Mouse (Mus musculus) spleen, postnatal 4 days (tissue): ENCODE results near the gene Shisa6.

Experiments used
- DNase-seq, 2 experiments: peaks; one replicate each; pipeline ENCODE4 v3.0.0; 2022; ENCODE audit warnings: low spot score in 2 of 2

Gene Shisa6

DNA sequence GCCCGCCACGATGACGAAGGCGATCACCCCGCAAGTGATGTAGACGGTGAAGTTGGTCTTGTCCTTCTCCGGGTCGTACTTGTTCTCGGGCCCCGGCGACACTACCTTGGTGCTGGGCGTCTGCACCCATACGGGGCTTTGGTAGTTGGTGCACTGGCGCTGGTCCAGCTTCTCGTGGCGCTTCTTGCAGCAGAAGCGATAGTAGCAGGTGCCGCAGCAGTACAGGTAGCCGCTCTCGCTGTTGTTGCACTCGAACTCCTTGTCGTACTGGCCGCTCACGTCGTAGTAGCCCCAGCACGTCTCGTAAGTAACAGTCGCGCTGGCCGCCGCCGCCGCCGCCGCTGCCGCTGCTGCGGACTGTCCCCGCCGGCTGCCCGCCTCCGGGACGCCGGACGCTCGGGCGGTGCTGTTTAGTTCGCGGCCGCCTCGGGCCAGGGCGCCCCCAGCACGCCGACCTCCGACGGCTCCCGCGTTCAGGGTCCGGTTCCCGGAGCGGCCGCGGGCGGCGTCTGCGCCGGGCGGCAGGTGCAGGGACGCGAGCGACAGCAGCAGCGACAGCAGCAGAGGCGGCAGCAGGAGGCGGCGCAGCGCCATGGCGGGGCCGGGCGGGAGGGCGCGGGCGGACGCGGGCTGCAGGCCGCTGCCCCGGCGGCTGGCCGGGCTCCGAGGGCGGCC lies at the start of gene Shisa6:
Gene Shisa6, minus strand, starts transcription at position 594 of the 675 bp plus-strand sequence.
- no peak for DNase-seq

GRCm38 (mm10) chr11:66573888-66574287 lies 48.1 kb upstream of the Shisa6 start:
- DNase-seq = no peak

GRCm38 (mm10) chr11:66569045-66569444 lies 43.3 kb upstream of the Shisa6 start:
- no peak for DNase-seq

GRCm38 (mm10) chr11:66568386-66568791 lies 42.6 kb upstream of the Shisa6 start:
- DNase-seq = no peak

DNA sequence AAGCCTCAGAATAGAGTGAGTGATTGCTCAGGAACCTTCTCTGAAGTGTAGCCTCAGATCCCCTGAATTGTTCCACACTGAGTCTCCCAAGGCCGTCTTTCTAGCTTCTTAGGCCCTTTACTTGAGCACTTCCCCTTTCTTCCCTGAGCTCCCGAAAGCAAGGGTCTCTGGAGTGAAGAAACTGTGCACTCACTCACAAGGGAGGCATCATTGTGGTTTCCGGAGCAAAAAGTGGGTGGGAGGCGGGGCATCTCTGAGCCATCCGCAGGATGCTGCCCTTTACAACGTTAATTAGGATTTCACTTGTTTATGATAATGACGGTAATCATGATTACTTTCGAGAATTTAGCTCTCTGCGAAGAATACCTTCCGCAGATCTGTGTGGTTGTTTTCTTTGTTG lies 41.6 kb upstream of the Shisa6 start:
- DNase-seq = no peak

- no peak for DNase-seq
Observed at GRCm38 (mm10) chr11:66562274-66562673, 36.5 kb upstream of the Shisa6 start.

DNA sequence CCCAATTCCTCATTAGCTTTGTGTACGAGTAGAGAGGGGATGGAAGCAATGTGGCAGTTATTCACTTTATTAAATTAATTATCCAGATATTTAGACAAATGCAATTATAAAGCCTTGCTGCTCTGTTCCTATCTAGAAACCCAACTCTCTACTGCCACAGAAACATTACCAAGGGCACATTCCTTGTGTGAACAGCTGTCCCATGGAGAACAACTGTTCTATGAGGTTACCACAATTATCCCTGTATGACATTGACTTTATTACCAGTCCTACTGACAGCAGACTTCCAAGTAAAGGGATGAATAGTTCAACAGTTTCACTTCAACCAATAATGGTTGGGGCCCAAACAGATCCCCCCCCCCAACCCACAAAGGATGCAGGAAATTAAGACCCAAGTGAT lies 12.1 kb upstream of the Shisa6 start:
- DNase-seq = no peak

- DNase-seq = no peak
Observed at GRCm38 (mm10) chr11:66535866-66536265, 10.1 kb upstream of the Shisa6 start.

GRCm38 (mm10) chr11:66535156-66535555 lies 9.4 kb upstream of the Shisa6 start:
- DNase-seq = no peak

GRCm38 (mm10) chr11:66534291-66534690 lies 8.5 kb upstream of the Shisa6 start:
- DNase-seq = no peak

DNA sequence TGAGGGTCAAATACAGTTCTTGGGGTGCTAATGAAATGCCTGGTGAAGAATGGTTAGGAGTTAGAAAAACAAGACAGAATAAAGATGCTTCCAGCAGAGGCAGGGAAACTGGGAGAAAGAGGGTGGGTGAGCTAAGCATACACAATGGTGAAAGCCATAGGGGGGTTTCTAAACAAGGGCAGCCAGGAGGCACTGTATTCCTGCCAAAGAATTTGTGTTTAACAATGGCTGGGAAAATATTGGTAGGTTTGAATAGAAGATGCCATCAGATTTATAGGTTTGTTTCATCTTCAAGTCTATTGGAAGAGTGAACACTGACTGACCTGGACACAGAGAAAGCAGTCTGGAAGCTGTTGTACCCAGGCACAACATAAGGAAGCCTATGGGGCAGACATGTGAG lies 2.4 kb upstream of the Shisa6 start:
- DNase-seq = no peak

GRCm38 (mm10) chr11:66527343-66527742 lies 1.6 kb upstream of the Shisa6 start:
- no peak for DNase-seq

DNA sequence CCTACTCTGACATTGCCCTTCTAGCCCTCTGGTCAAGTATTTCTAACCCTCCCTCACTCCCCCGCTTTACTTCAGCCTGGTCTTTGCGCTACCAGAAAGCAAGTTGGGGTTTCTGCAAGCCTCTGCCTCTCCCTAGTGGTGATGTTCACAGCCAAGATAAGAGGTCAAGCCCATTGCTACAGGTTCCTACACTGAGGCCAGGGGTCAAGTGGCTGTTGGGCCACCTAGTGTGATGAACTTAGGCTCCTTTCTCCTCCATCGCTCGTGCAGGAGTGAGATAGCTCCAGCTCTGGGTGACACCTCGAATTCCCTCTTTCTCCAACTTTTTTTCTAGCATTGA lies 1.2 kb upstream of the Shisa6 start:
- no peak for DNase-seq

DNA sequence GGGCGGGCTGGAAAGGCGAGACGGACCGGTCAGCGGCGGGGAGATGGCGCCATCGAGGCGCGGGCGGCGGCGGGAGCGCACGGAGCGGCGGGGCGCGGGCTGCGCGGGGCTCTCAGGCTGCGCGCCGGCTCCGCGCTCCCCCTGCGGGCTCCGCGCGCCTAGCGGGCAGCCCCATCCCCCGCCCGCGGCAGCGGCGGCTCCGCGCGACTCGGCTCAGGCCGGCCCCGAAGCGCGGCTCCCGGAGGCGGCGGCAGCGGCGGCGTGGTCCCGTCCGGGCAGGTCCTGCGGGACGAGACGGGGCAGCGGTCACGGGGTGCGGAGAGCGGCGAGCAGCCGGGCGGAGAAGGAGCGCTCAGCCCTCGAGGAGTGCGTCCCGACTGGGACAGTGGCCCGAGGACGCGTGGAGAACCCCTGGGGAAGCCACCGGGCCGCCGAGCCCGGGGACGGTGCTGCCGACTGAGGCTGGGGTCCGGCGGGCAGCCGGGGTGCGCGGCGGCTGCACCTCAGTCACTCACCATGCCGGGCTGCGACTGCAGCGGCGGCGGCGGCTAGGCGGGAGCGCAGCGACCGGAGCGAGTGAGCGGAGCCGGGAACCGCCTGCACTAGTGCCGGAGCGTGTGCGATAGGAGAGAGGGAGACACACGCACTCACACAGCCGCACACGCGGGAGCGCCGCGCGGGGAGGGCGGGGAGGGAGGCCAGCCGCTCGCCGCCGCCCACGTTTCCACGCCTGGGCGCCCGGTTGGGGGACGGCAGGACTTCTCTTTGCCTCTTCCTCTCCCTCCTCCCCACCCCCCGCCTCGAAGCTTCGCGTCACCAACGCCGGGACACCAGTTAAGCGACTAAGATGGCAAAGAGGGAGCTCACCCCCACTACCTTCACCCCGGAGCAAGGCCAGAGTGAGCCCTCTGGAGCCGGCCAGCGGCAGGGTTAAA lies 549 bp upstream of the Shisa6 start:
- no peak for DNase-seq

- no peak for DNase-seq
Observed at GRCm38 (mm10) chr11:66524251-66524650, 1.5 kb downstream of the Shisa6 start.

GRCm38 (mm10) chr11:66522376-66522775 lies 3.4 kb downstream of the Shisa6 start:
- DNase-seq = no peak

DNA sequence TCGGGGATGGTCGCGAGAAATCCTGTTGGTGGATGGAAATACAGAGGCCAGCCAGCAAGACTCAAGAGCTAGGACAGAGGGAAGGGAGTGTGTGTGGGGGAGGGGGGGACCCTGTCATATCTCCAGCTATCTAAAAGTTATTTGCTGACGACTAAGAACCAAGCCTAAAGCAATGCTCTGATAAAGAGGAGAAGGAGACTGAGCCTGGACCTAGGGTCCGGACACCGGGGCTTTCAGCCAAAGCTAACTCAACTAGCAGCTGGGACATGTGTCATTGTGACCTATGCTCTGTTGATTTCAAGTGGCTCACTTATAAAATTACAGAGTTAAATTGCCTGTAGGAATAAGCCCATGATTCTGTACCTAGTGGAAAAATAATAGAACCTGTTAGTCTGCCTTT lies 6.4 kb downstream of the Shisa6 start:
- DNase-seq = no peak

DNA sequence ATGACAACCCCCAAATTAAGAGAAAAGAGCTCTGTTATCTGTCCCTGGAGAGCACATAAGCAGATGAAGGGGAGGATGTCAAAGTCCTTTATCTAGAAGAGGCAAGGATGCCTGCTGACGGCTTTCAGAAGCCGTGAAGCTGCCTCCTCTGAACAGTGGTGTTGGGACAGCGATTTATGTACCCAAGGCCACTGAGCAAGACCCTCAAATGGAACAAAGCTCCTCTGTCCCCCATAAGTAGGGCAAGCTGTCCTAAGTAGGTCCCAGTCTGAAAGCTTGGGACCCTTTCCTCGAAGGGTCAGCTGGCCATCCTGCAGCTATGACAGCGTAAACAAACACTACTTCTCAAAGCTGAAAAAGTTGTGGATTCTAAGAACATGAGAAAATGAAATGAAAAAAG lies 11.4 kb downstream of the Shisa6 start:
- DNase-seq = no peak

GRCm38 (mm10) chr11:66500951-66501350 lies 24.8 kb downstream of the Shisa6 start:
- no peak for DNase-seq

GRCm38 (mm10) chr11:66498857-66499445 lies 26.8 kb downstream of the Shisa6 start:
- DNase-seq = no peak

- no peak for DNase-seq
Observed at GRCm38 (mm10) chr11:66496235-66496634, 29.5 kb downstream of the Shisa6 start.

DNA sequence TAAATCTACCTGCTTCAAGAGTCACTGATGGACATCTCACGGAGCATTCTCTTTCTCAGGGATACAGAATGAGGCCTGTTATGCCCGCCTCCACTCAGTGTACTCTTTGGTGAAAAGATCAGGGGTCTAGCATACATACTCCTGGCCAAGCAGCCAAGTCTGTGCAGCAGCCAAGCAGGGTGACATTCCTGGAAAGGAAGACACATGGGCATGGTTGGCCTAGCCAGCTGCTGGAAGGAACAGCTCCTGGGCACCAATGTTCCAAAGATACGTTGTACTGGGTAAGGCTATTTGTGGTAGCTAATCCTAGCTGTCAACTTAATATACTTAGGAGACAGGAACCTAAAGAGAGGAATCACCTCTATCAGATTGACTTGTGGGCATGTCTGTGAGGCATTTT lies 31.4 kb downstream of the Shisa6 start:
- no peak for DNase-seq

DNA sequence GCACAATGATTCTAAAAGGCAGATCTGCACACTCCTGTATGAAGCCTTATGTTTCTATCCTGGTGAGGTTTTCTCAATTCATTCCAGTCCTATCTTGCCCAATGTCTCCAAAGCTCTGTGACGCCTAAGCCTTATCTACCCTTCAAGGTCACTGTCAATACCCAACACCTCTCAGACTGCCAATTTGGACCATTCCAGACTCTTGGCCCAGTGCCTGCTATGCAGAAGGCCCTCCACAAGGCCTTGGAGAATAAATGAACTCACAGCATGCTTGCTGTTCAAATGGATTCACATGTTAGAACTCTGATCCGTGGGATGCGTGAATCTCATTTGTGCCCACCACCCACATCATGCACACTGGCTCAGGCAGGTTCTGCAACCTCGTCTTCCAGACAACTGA lies 38.0 kb downstream of the Shisa6 start:
- DNase-seq = no peak
